Mouse (Mus musculus): ENCODE data around the gene Wrap53.
"Not testable (repeated sequence)": the region's sequence is repeated elsewhere in the genome, so short reads cannot be mapped to it uniquely, and the experiment has no call there.

Wrap53 gene

GRCm38 (mm10) chr11:69530755-69531154 lies 49.3 kb downstream of the Wrap53 start:
- not testable (repeated sequence) for DNase-seq (ENCODE audit: low spot score)

GRCm38 (mm10) chr11:69530281-69530680 lies 49.8 kb downstream of the Wrap53 start:
- DNase-seq (ENCODE audit: low spot score): not testable (repeated sequence)

DNA sequence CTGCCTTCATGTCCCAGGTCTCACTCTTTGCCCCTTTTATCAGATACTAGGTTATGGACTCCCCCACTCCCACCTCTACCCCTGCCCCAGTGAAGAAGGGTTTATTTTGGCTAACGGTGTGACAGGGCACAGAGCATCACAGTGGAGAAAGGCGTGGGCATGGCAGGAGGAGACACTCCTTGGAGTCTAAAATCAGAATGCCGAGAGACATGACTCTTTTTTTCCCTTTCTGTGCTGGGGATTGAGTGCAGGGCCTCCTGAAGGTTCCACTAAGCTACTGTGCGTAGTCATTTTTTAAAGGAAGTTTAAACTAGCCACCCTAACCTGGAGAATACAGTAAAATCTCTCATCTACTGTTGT lies 52.0 kb downstream of the Wrap53 start:
- no peak for DNase-seq (ENCODE audit: low spot score)

DNA sequence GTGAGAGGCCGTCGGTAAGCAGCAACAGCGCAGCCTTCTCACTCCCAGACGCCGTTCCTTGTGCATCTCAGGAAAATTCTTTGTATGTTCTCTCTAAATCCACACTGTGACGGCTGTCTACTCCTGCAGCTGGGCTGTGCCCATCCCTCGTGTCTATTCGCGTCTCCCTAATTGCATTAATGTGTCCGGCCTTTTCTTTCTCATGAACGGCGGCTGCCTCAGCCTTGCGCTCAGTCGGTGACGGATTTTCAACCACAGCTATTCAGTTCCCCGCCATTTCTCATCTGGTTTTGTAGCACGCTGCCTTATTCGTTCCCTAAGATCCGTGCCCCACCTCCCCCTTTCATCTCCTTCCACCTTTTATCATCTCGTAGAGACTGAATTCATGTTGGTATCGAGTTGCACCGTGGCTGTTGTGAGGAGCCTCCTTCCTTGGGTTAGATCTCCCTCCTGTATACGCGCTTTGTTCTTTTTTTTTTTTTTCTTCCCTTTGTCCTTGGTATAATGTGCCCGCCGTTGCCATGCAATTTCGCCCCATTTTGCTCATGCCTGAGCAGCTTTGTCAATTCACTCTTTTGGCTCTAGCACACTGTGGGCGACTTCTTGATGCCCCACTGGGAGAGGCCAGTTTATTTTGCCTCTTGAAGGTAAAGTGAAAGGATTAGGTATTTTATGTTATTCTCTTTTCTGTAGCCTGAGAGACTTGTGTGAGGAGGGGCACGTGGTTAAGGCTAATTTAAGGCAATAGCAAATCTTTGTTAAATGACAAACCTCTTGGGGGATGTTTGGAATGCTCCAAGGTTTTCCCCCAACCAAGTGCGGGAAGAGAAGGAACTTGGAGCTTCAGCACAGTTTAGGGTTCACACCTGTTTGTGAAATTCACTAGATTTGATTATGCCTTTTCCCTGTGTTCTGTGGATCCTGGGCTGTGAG lies 52.7 kb downstream of the Wrap53 start:
- no peak for DNase-seq (ENCODE audit: low spot score)

- DNase-seq (ENCODE audit: low spot score): no peak
Measured at GRCm38 (mm10) chr11:69526631-69527030, 53.4 kb downstream of the Wrap53 start.

- no peak for DNase-seq (ENCODE audit: low spot score)
Measured at GRCm38 (mm10) chr11:69525661-69526060, 54.4 kb downstream of the Wrap53 start.

- DNase-seq (ENCODE audit: low spot score): no peak
Measured at GRCm38 (mm10) chr11:69523651-69524050, 56.4 kb downstream of the Wrap53 start.

DNA sequence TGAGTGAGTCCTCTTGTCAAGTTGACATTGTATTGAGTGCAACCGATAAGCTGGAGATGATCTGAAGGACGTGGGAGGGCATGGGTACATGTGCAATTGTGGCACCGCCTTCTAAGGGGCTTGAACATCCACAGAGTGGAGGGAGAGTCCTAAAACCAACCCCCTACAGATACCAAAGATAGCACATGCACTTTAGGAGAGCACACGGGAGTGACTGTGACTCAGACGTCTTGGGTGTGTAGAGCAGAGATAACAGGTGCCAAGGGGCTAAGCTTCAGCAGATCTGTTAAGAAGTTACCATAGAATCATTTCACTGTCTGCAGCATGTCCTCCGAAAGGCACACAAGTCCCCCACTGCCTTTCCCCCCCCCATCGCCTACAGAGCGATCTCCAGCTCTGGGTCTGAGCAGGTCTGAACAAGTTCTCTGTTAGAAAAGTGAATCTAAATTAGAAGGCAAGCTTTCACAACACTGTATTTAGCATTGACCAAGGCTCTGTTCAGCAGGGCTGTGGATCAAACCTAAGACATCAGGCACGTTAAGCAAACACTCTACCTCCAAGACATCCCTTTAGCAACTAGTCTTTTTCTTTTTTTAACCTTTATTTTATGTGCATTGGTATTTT lies 58.4 kb downstream of the Wrap53 start:
- DNase-seq (ENCODE audit: low spot score): no peak

- no peak for DNase-seq (ENCODE audit: low spot score)
Measured at GRCm38 (mm10) chr11:69519976-69520375, 60.1 kb downstream of the Wrap53 start.

DNA sequence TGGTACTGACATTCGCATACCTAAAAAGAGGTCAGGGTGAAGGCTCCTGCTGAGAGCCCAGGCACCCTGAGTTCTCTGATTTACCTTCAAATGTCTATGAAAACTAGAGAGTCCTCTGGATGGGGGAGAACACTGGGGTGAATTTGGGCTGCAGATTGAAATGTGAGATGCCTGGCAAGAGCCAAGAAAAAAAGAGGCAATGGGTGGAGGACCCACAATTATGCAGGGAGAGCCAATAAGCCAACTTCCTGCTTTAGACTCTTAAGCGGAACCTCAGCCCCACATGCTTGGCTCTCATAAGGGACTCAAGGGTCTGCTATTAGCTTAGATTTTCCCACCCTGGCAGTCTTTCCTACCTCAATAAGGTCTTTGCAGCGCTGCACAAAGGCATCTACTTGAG lies 63.4 kb downstream of the Wrap53 start:
- no peak for DNase-seq (ENCODE audit: low spot score)

GRCm38 (mm10) chr11:69516151-69516640 lies 63.9 kb downstream of the Wrap53 start:
- no peak for DNase-seq (ENCODE audit: low spot score)

- peak; percentile 41 for DNase-seq (ENCODE audit: low spot score)
Measured at GRCm38 (mm10) chr11:69513840-69514239, 66.2 kb downstream of the Wrap53 start.
